Mouse (Mus musculus): ENCODE data around the gene Dck. TPM values are rescaled to one million over a fixed set of nuclear protein-coding genes. Genes with fewer than 3 reads are reported as not detected.

Dck gene
- polyA plus RNA-seq, 1 experiment from 2014 or later = 46.8 TPM

DNA sequence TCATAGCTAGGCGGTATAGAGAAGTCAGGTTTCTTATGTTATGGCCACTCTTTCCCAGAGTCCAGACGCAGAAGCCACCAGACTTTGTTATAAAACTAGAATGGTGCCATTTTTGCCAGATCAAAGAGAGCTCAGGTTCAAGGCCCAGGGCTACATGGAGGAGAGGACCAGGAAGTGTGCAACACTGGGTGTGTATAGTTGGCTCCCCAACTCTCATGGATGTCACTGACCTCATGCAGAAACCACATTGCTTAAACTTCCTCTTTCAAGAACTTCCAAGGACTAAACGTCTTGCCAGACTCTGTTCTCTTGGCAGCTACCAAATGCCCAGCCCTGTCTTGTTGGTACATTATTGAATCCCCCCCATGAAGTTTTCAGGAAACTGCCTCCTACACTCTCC lies 67.1 kb downstream of the Dck start:
- Histone ChIP-seq H3K36me3 (replicated peaks; ENCODE audit: insufficient read depth, low read length) (no peaks in the 10 kb centered on the region), H3K4me3 (ENCODE audit: low read depth, low read length) (no peak overlapping the region), H3K9me3 (ENCODE audit: low read length) (no peaks in the 10 kb centered on the region), H3K4me1 (ENCODE audit: insufficient read depth) (no peaks in the 10 kb centered on the region; the same call in 1 of the 2 replicates), H3K27me3 (ENCODE audit: insufficient read depth, low read length) (no peaks in the 10 kb centered on the region), H3K9ac (replicated peaks) (no peak overlapping the region), H3K4me2 (ENCODE audit: low read depth, low read length) (no peak overlapping the region), H3K27ac (ENCODE audit: low read depth) (no peak overlapping the region)
- no peak for ATAC-seq
- no peak for DNase-seq
- 65% methylated on average over 3 of the region's 3 CpGs for WGBS (ENCODE audit: insufficient replicate concordance)
- TF ChIP-seq EP300 (IDR thresholded peaks at IDR 0.05; ENCODE audit: low read depth) (no peak), CTCF (IDR thresholded peaks at IDR 0.05; ENCODE audit: low read depth) (no peak)

Other genes starting within 250 kb of the Dck start
- 0.09 TPM in 2 replicates for gene Jchain, start 237.1 kb upstream of the Dck start, polyA plus RNA-seq (2015; fragmentation: Nextera tagmentation; extraction: Ambion mirVana)
- gene Utp3, start 210.5 kb upstream of the Dck start, polyA plus RNA-seq (2015; fragmentation: Nextera tagmentation; extraction: Ambion mirVana) = 27.2 and 27.6 TPM in 2 replicates
- 6.8 and 7.0 TPM in 2 replicates for gene Rufy3, start 200.0 kb upstream of the Dck start, polyA plus RNA-seq (2015; fragmentation: Nextera tagmentation; extraction: Ambion mirVana)
- gene Grsf1, start 88.8 kb upstream of the Dck start, polyA plus RNA-seq (2015; fragmentation: Nextera tagmentation; extraction: Ambion mirVana) = 35.9 and 42.0 TPM in 2 replicates
- 5.3 and 6.2 TPM in 2 replicates for gene Mob1b, start 44.1 kb upstream of the Dck start, polyA plus RNA-seq (2015; fragmentation: Nextera tagmentation; extraction: Ambion mirVana)
- gene Slc4a4, start 121.8 kb downstream of the Dck start, polyA plus RNA-seq (2015; fragmentation: Nextera tagmentation; extraction: Ambion mirVana) = 3.3 and 4.1 TPM in 2 replicates